Mouse (Mus musculus): Measurements from ENCODE around the gene Tle2.
A peak's percentile ranks its signal among the peaks of the same experiment; 100 is the strongest.

DNA sequence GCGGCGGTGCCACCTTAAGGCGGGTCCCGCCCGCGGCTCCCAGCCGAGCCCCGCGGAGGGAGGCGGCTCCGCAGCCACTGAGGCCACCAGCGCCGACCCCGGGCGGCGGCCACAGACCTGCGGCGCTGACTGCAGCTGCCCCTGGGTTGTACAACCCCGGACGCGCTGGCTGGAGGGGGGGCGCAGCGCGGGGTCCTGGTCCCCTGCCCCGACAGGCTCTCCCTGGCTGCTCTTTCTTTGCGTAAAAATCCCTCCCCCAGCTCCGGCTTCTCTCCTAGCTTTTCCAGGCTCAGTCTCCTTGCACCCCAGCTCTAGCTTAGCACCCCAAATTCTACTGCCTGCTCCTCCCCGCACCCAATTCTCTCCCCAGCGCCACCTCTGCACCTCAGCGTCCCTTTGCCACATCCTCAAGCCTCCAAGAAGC is 859 bp downstream of the Tle2 start:
- TF ChIP-seq CTCF (IDR thresholded peaks at IDR 0.05; ENCODE audit: borderline replicate concordance, insufficient read depth, low read length) (no peak), POLR2A (IDR thresholded peaks at IDR 0.05; ENCODE audit: low read depth, low read length) (peak; percentile 55)
